Comparison of ENCODE assay signal across 10 mouse cellular contexts in genomic region chr11:12359336-12360000, GRCm38 (mm10).
DNase-seq lines count a peak whose midpoint lies in the region; ATAC-seq and TF ChIP-seq lines count a peak whose summit lies in the region.
"Had no signal": no experiment of that assay in that cellular context is flagged by ENCODE, and none has a peak within 500 bp of the region (broad histone marks: within the 10 kb centered on the region; RNA-seq: fewer than 3 reads in every experiment).

No protein-coding gene starts in this region.

- H3K4me3 ChIP-seq in forebrain, embryonic 11.5 days (ENCODE audit: low read depth, low read length): no peak overlapping the region
- H3K4me3 ChIP-seq in forebrain, embryonic 10.5 days: no peak overlapping the region
- H3K4me3 ChIP-seq in heart, embryonic 15.5 days: no peak overlapping the region
- H3K4me3 ChIP-seq in kidney, postnatal 0 days (replicated peaks; ENCODE audit: low read depth, low read length): no peak overlapping the region
- H3K4me3 ChIP-seq in liver, postnatal 0 days (ENCODE audit: low read depth, low read length): no peak overlapping the region
- H3K4me3 ChIP-seq: liver, embryonic 13.5 days had no signal

- DNase-seq in forebrain, embryonic 11.5 days (ENCODE audit: low spot score): peak; percentile 59
- no peak for DNase-seq in forebrain, embryonic 10.5 days (ENCODE audit: extremely low spot score, low spot score)
- DNase-seq in fibroblast of lung, adult 2 months (ENCODE audit: low read depth): peak; percentile 64
- DNase-seq in kidney, postnatal 0 days (ENCODE audit: low spot score): peak; percentile 91
- peak; percentile 23 for DNase-seq in liver, postnatal 0 days
- DNase-seq in ovary, postnatal 36 days (ENCODE audit: low spot score): peak; percentile 17
- DNase-seq: liver, embryonic 13.5 days had no signal

- TF ChIP-seq EP300 in liver, postnatal 0 days (IDR thresholded peaks at IDR 0.05; ENCODE audit: low read depth): no peak

- no peak overlapping the region for H3K9ac ChIP-seq in forebrain, embryonic 11.5 days (ENCODE audit: low read length)
- no peak overlapping the region for H3K9ac ChIP-seq in heart, embryonic 15.5 days
- H3K9ac ChIP-seq in kidney, postnatal 0 days (ENCODE audit: low read depth, low read length): no peak overlapping the region
- no peak overlapping the region for H3K9ac ChIP-seq in liver, postnatal 0 days (replicated peaks)
- H3K9ac ChIP-seq: liver, embryonic 13.5 days had no signal

- no peak overlapping the region for H3K27ac ChIP-seq in forebrain, embryonic 11.5 days (ENCODE audit: low read depth, low read length)
- no peak overlapping the region for H3K27ac ChIP-seq in forebrain, embryonic 10.5 days
- H3K27ac ChIP-seq in heart, embryonic 15.5 days: no peak overlapping the region
- H3K27ac ChIP-seq in kidney, postnatal 0 days: no peak overlapping the region
- no peak overlapping the region for H3K27ac ChIP-seq in liver, postnatal 0 days (ENCODE audit: low read depth)
- H3K27ac ChIP-seq: liver, embryonic 13.5 days had no signal

- no peaks in the 10 kb centered on the region for H3K4me1 ChIP-seq in forebrain, embryonic 11.5 days (replicated peaks; ENCODE audit: control insufficient read depth, insufficient read depth, low read length)
- no peaks in the 10 kb centered on the region for H3K4me1 ChIP-seq in forebrain, embryonic 10.5 days
- H3K4me1 ChIP-seq in heart, embryonic 15.5 days (replicated peaks): peaks cover 18% of the 10 kb centered on the region
- H3K4me1 ChIP-seq in kidney, postnatal 0 days (replicated peaks; ENCODE audit: insufficient read depth, low read length): no peaks in the 10 kb centered on the region
- H3K4me1 ChIP-seq in liver, postnatal 0 days (ENCODE audit: insufficient read depth): no peaks in the 10 kb centered on the region
- H3K4me1 ChIP-seq: liver, embryonic 13.5 days had no signal

- no peaks in the 10 kb centered on the region for H3K36me3 ChIP-seq in forebrain, embryonic 11.5 days (ENCODE audit: control insufficient read depth, insufficient read depth, low read length)
- H3K36me3 ChIP-seq in forebrain, embryonic 10.5 days (replicated peaks): no peaks in the 10 kb centered on the region
- H3K36me3 ChIP-seq in heart, embryonic 15.5 days: no peaks in the 10 kb centered on the region
- H3K36me3 ChIP-seq in kidney, postnatal 0 days (ENCODE audit: insufficient read depth, low read length): no peaks in the 10 kb centered on the region
- H3K36me3 ChIP-seq in liver, postnatal 0 days (replicated peaks; ENCODE audit: insufficient read depth, low read length): no peaks in the 10 kb centered on the region
- H3K36me3 ChIP-seq: G1E; liver, embryonic 13.5 days had no signal

- WGBS in forebrain, embryonic 11.5 days: 19% methylated on average over 2 of the region's 2 CpGs
- 31% methylated on average over 2 of the region's 2 CpGs for WGBS in forebrain, embryonic 10.5 days
- WGBS in heart, embryonic 15.5 days: 12% methylated on average over 2 of the region's 2 CpGs
- 15% methylated on average over 2 of the region's 2 CpGs for WGBS in kidney, postnatal 0 days
- WGBS in liver, postnatal 0 days (ENCODE audit: insufficient replicate concordance): 25% methylated on average over 2 of the region's 2 CpGs

- peak; percentile 89 for TF ChIP-seq CTCF in kidney, postnatal 0 days (IDR thresholded peaks at IDR 0.05; ENCODE audit: low read depth)
- TF ChIP-seq CTCF in liver, postnatal 0 days (IDR thresholded peaks at IDR 0.05; ENCODE audit: low read depth): peak; percentile 68

- peak; percentile 90 for ATAC-seq in forebrain, embryonic 11.5 days (replicated peaks; ENCODE audit: low FRiP score)
- ATAC-seq in heart, embryonic 15.5 days (replicated peaks; ENCODE audit: insufficient number of reproducible peaks, insufficient read depth, low FRiP score, low read depth): peak; percentile 80; the same call in 1 of the 2 replicates
- no peak; the same call in 1 of the 2 replicates for ATAC-seq in kidney, postnatal 0 days (replicated peaks; ENCODE audit: low FRiP score, low read depth)
- ATAC-seq in liver, postnatal 0 days: no peak
- ATAC-seq in monocyte, adult 5-6 weeks (replicated peaks; ENCODE audit: insufficient number of reproducible peaks, low FRiP score, low TSS enrichment, poor library complexity, severe bottlenecking): no peak

- H3K4me2 ChIP-seq in forebrain, embryonic 11.5 days (ENCODE audit: low read depth, low read length, severe bottlenecking): no peak overlapping the region
- no peak overlapping the region for H3K4me2 ChIP-seq in heart, embryonic 15.5 days
- no peak overlapping the region for H3K4me2 ChIP-seq in kidney, postnatal 0 days (ENCODE audit: low read length)
- no peak overlapping the region for H3K4me2 ChIP-seq in liver, postnatal 0 days (ENCODE audit: low read depth, low read length)
- H3K4me2 ChIP-seq: liver, embryonic 13.5 days had no signal

- no peaks in the 10 kb centered on the region for H3K27me3 ChIP-seq in forebrain, embryonic 11.5 days (ENCODE audit: control insufficient read depth, insufficient read depth, low read length)
- H3K27me3 ChIP-seq in forebrain, embryonic 10.5 days (ENCODE audit: poor library complexity, severe bottlenecking): peaks cover 6% of the 10 kb centered on the region
- H3K27me3 ChIP-seq in heart, embryonic 15.5 days: no peaks in the 10 kb centered on the region
- H3K27me3 ChIP-seq in kidney, postnatal 0 days (ENCODE audit: insufficient read depth, low read length): no peaks in the 10 kb centered on the region
- H3K27me3 ChIP-seq in liver, postnatal 0 days (ENCODE audit: insufficient read depth, low read length): no peaks in the 10 kb centered on the region
- H3K27me3 ChIP-seq: liver, embryonic 13.5 days had no signal

- H3K9me3 ChIP-seq in forebrain, embryonic 11.5 days (ENCODE audit: control insufficient read depth, low read length): no peaks in the 10 kb centered on the region
- H3K9me3 ChIP-seq in forebrain, embryonic 10.5 days: no peaks in the 10 kb centered on the region
- no peaks in the 10 kb centered on the region for H3K9me3 ChIP-seq in heart, embryonic 15.5 days (replicated peaks)
- H3K9me3 ChIP-seq in kidney, postnatal 0 days (replicated peaks; ENCODE audit: low read length): no peaks in the 10 kb centered on the region
- no peaks in the 10 kb centered on the region for H3K9me3 ChIP-seq in liver, postnatal 0 days (ENCODE audit: low read length)
- H3K9me3 ChIP-seq: G1E; liver, embryonic 13.5 days had no signal

Comparison
In these comparisons a context has a peak if more than half of its experiments do, and no peak if none do; other contexts are left out.
1. ATAC-seq: peak in forebrain, embryonic 11.5 days (single experiment) and heart, embryonic 15.5 days (single experiment); none in kidney, postnatal 0 days (single experiment), liver, postnatal 0 days (single experiment) and monocyte, adult 5-6 weeks (single experiment).